Mouse (Mus musculus) cerebellum, adult 9-10 months (tissue): ENCODE measurements at regions not wholly inside any gene's neighbourhood (a gene's known extent, or its start where the extent isn't known, plus 50 kb on each side); places are given as distances from the start of the nearest gene placed in this dataset.

Source experiments
- DNase-seq: peaks from one replicate; pipeline ENCODE4 v3.0.0; 2022

- DNase-seq = no peak
Observed at GRCm38 (mm10) chr2:131672223-131672622, 110.1 kb upstream of the Adra1d start.

DNA sequence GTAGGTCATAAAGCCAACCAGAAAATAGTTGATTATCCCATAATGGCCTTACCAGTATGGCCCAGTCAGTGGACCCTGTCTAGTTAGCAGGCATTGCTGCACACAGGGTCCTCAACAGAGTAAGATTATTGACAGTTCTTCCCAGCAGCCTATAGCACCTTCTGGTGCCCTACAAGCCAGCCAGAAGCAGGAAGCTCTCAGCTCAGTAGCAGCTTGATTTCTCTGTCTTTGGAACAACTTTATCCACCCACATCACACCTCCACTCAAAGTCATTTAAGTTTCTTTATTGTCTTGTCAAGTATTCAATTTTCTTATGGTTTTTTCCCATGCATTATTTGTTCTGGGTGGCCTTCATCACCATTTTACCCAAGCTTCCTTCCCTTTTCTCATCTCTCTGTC is 108.8 kb upstream of the Adra1d start:
- DNase-seq = no peak

DNA sequence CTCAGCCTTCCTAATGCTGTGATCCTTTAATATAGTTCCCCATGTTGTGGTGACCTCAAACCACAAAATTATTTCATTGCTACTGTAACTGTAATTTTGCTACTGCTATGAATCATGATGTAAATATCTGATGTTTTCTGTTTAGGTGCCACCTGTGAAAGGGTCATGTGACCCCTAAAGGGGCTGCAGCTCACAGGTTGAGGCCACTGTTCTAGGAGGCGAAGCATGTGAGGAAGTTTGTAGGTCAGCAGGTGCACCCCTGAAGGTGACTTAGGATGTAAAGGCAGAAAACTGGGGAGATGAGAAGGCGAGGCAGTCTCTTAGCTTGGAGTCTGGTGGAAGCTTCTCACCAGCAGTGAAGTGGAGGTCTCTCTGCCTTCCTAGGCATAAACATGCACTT is 105.8 kb upstream of the Adra1d start:
- DNase-seq = no peak

- no peak for DNase-seq
Observed at GRCm38 (mm10) chr2:131666841-131667364, 104.8 kb upstream of the Adra1d start.

GRCm38 (mm10) chr2:131664575-131664974 is 102.5 kb upstream of the Adra1d start:
- DNase-seq = no peak

- no peak for DNase-seq
Observed at GRCm38 (mm10) chr2:131663199-131663809, 101.2 kb upstream of the Adra1d start.

DNA sequence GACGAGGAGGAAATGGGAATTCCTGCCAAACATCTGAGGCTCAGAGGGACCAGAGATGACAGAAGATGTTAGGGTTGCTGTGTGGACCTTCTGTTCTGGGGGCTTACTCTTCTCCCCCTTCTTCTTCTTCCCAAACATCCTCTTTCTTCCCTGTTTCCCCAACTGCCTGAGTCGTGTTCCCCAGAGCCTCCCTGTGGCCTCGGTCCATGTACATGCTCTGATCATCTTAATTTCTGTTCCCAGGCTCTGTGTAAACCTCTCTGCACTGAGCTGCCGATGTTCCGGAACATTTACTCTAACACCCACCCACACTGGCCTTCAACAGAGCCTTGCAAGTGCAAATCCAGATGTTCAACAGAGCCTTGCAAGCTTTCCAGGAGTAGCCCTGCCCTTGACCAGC is 90.1 kb upstream of the Adra1d start:
- DNase-seq = no peak

DNA sequence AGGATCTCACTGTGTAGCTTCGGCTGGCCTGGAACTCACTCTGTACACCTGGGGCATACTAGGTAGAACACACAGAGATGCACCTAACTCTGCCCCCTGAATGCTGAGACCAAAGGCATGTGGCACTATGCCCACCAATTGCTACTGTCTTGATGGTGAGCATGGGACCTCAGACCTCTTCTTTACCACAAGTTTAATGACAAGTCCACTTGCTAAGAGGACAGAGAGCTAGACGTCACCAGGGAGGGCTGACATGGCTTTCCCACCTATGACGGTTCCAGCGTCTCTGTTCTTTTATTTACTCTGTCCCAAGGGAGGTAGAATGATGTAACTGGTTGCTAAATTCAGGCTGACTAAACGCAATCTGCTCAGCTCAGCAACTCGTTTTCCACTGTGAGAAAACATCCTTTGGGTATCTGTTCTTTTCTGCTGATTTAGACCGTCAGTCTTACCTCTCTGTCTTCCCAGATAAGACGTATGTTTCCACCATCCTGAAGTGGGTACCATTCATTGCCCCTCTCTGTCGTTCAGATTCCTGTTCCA is 88.6 kb upstream of the Adra1d start:
- DNase-seq = no peak

GRCm38 (mm10) chr2:131644166-131644858 is 82.2 kb upstream of the Adra1d start:
- DNase-seq = no peak

GRCm38 (mm10) chr2:131642456-131642855 is 80.4 kb upstream of the Adra1d start:
- DNase-seq = no peak

- DNase-seq = no peak
Observed at GRCm38 (mm10) chr2:131638996-131639605, 77.0 kb upstream of the Adra1d start.

DNA sequence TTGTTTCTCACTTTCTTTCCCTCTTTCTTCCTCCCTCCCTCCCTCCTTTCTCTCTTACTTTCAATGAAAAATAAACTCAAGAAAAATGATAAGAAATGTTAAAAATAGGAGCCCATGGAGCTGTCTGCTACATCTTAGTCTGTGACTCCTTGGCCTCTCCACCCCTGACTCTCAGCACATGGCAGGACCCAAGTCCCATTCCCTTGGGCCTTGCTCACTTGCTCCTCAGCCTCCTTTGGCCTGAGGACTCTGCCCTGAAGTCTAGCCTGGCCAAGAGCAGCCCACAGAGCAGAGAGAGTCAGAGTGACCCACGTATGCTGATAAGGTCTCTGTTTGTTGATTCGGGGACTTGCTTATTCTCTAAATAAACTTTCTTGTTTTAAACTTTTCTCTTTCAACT is 73.7 kb upstream of the Adra1d start:
- no peak for DNase-seq

- no peak for DNase-seq
Observed at GRCm38 (mm10) chr2:131617916-131618315, 55.8 kb upstream of the Adra1d start.

GRCm38 (mm10) chr2:131612486-131612885 is 50.4 kb upstream of the Adra1d start:
- no peak for DNase-seq
